Mouse (Mus musculus): Measurements from ENCODE around the gene Mrpl50. TPM values are rescaled to one million over a fixed set of nuclear protein-coding genes. Genes with fewer than 3 reads are reported as not detected.
A peak's percentile ranks its signal among the peaks of the same experiment; 100 is the strongest.
"Not testable (repeated sequence)": the region's sequence is repeated elsewhere in the genome, so short reads cannot be mapped to it uniquely, and the experiment has no call there.

Gene Mrpl50
- polyA plus RNA-seq, 1 experiment from 2014 or later = 93.6 TPM

- peak overlapping the region; percentile 42 for H3K4me2 ChIP-seq (replicated peaks; ENCODE audit: low read depth, low read length)
- peak overlapping the region; percentile 69 for H3K4me3 ChIP-seq (ENCODE audit: low read depth, low read length)
- H3K36me3 ChIP-seq (ENCODE audit: control insufficient read depth, insufficient read depth, low read length) = no peaks in the 10 kb centered on the region
- no peaks in the 10 kb centered on the region for H3K27me3 ChIP-seq (ENCODE audit: control insufficient read depth, insufficient read depth, low read length)
- H3K9ac ChIP-seq (replicated peaks; ENCODE audit: low read depth, low read length) = peak overlapping the region; percentile 34; the same call in 1 of the 2 replicates
- H3K9me3 ChIP-seq (ENCODE audit: control insufficient read depth, low read depth, low read length) = no peaks in the 10 kb centered on the region
- H3K27ac ChIP-seq (ENCODE audit: low read length) = peak overlapping the region; percentile 2; the same call in 1 of the 2 replicates
- WGBS = 1% methylated on average over 17 of the region's 17 CpGs
- ATAC-seq (ENCODE audit: insufficient number of reproducible peaks, insufficient read depth, low FRiP score, low read depth) = peak; percentile 72
- H3K4me1 ChIP-seq (ENCODE audit: control insufficient read depth, insufficient read depth, low read length) = peaks cover 5% of the 10 kb centered on the region; the same call in 1 of the 2 replicates
Measured at GRCm38 (mm10) chr4:49521346-49521745, 453 bp upstream of the Mrpl50 start.

- no peak overlapping the region for H3K27ac ChIP-seq (ENCODE audit: low read length)
- no peak for ATAC-seq (ENCODE audit: insufficient number of reproducible peaks, insufficient read depth, low FRiP score, low read depth)
- peak overlapping the region; percentile 46 for H3K4me2 ChIP-seq (replicated peaks; ENCODE audit: low read depth, low read length)
- WGBS = 75% methylated on average over 5 of the region's 5 CpGs
- no peaks in the 10 kb centered on the region for H3K9me3 ChIP-seq (ENCODE audit: control insufficient read depth, low read depth, low read length)
- peak overlapping the region; percentile 69; the same call in 1 of the 2 replicates for H3K4me3 ChIP-seq (ENCODE audit: low read depth, low read length)
- no peak overlapping the region for H3K9ac ChIP-seq (replicated peaks; ENCODE audit: low read depth, low read length)
- H3K36me3 ChIP-seq (ENCODE audit: control insufficient read depth, insufficient read depth, low read length) = peaks cover 2% of the 10 kb centered on the region; the same call in 1 of the 2 replicates
- H3K27me3 ChIP-seq (ENCODE audit: control insufficient read depth, insufficient read depth, low read length) = no peaks in the 10 kb centered on the region
- H3K4me1 ChIP-seq (ENCODE audit: control insufficient read depth, insufficient read depth, low read length) = peaks cover 5% of the 10 kb centered on the region; the same call in 1 of the 2 replicates
Measured at GRCm38 (mm10) chr4:49519476-49519875, 1.4 kb downstream of the Mrpl50 start.

GRCm38 (mm10) chr4:49514441-49514840 is 6.5 kb downstream of the Mrpl50 start:
- H3K9me3 ChIP-seq (ENCODE audit: control insufficient read depth, low read depth, low read length) = no peaks in the 10 kb centered on the region
- no peak overlapping the region for H3K4me3 ChIP-seq (ENCODE audit: low read depth, low read length)
- H3K27me3 ChIP-seq (ENCODE audit: control insufficient read depth, insufficient read depth, low read length) = no peaks in the 10 kb centered on the region
- no peak overlapping the region for H3K27ac ChIP-seq (ENCODE audit: low read length)
- no peak overlapping the region for H3K4me2 ChIP-seq (replicated peaks; ENCODE audit: low read depth, low read length)
- no peak overlapping the region for H3K9ac ChIP-seq (replicated peaks; ENCODE audit: low read depth, low read length)
- peaks cover 27% of the 10 kb centered on the region for H3K36me3 ChIP-seq (ENCODE audit: control insufficient read depth, insufficient read depth, low read length)
- no peaks in the 10 kb centered on the region for H3K4me1 ChIP-seq (ENCODE audit: control insufficient read depth, insufficient read depth, low read length)
- 96% methylated on average over 6 of the region's 6 CpGs for WGBS
- ATAC-seq (ENCODE audit: insufficient number of reproducible peaks, insufficient read depth, low FRiP score, low read depth) = no peak

GRCm38 (mm10) chr4:49512636-49513035 is 8.3 kb downstream of the Mrpl50 start:
- Histone ChIP-seq H3K4me3 (ENCODE audit: low read depth, low read length) (no peak overlapping the region), H3K9ac (replicated peaks; ENCODE audit: low read depth, low read length) (no peak overlapping the region), H3K36me3 (ENCODE audit: control insufficient read depth, insufficient read depth, low read length) (peaks cover 27% of the 10 kb centered on the region), H3K27me3 (ENCODE audit: control insufficient read depth, insufficient read depth, low read length) (no peaks in the 10 kb centered on the region), H3K4me1 (ENCODE audit: control insufficient read depth, insufficient read depth, low read length) (no peaks in the 10 kb centered on the region), H3K9me3 (ENCODE audit: control insufficient read depth, low read depth, low read length) (no peaks in the 10 kb centered on the region), H3K4me2 (replicated peaks; ENCODE audit: low read depth, low read length) (no peak overlapping the region), H3K27ac (ENCODE audit: low read length) (no peak overlapping the region)
- 91% methylated on average over 4 of the region's 4 CpGs for WGBS
- no peak for ATAC-seq (ENCODE audit: insufficient number of reproducible peaks, insufficient read depth, low FRiP score, low read depth)

GRCm38 (mm10) chr4:49510236-49510835 is 10.6 kb downstream of the Mrpl50 start:
- not testable (repeated sequence) for H3K9ac ChIP-seq (replicated peaks; ENCODE audit: low read depth, low read length); H3K4me2 ChIP-seq (replicated peaks; ENCODE audit: low read depth, low read length); H3K27me3 ChIP-seq (ENCODE audit: control insufficient read depth, insufficient read depth, low read length); ATAC-seq (ENCODE audit: insufficient number of reproducible peaks, insufficient read depth, low FRiP score, low read depth); H3K9me3 ChIP-seq (ENCODE audit: control insufficient read depth, low read depth, low read length); H3K4me3 ChIP-seq (ENCODE audit: low read depth, low read length); H3K4me1 ChIP-seq (ENCODE audit: control insufficient read depth, insufficient read depth, low read length); H3K27ac ChIP-seq (ENCODE audit: low read length)
- 64% methylated on average over 1 of the region's 1 CpGs for WGBS
- H3K36me3 ChIP-seq (ENCODE audit: control insufficient read depth, insufficient read depth, low read length) = peaks cover 27% of the 10 kb centered on the region

GRCm38 (mm10) chr4:49509183-49509582 is 11.7 kb downstream of the Mrpl50 start:
- H3K9ac ChIP-seq (replicated peaks; ENCODE audit: low read depth, low read length) = no peak overlapping the region
- 75% methylated on average over 2 of the region's 2 CpGs for WGBS
- no peaks in the 10 kb centered on the region for H3K27me3 ChIP-seq (ENCODE audit: control insufficient read depth, insufficient read depth, low read length)
- H3K9me3 ChIP-seq (ENCODE audit: control insufficient read depth, low read depth, low read length) = no peaks in the 10 kb centered on the region
- ATAC-seq (ENCODE audit: insufficient number of reproducible peaks, insufficient read depth, low FRiP score, low read depth) = no peak
- H3K4me1 ChIP-seq (ENCODE audit: control insufficient read depth, insufficient read depth, low read length) = no peaks in the 10 kb centered on the region
- H3K4me3 ChIP-seq (ENCODE audit: low read depth, low read length) = no peak overlapping the region
- H3K36me3 ChIP-seq (ENCODE audit: control insufficient read depth, insufficient read depth, low read length) = peaks cover 22% of the 10 kb centered on the region
- H3K27ac ChIP-seq (ENCODE audit: low read length) = no peak overlapping the region
- H3K4me2 ChIP-seq (replicated peaks; ENCODE audit: low read depth, low read length) = no peak overlapping the region

- WGBS = 61% methylated on average over 3 of the region's 3 CpGs
- Histone ChIP-seq H3K4me1 (ENCODE audit: control insufficient read depth, insufficient read depth, low read length) (no peaks in the 10 kb centered on the region), H3K9me3 (ENCODE audit: control insufficient read depth, low read depth, low read length) (no peaks in the 10 kb centered on the region), H3K4me3 (ENCODE audit: low read depth, low read length) (no peak within 1 kb of the TSS), H3K27me3 (ENCODE audit: control insufficient read depth, insufficient read depth, low read length) (no peaks in the 10 kb centered on the region), H3K4me2 (replicated peaks; ENCODE audit: low read depth, low read length) (no peak within 1 kb of the TSS), H3K9ac (replicated peaks; ENCODE audit: low read depth, low read length) (no peak within 1 kb of the TSS), H3K36me3 (ENCODE audit: control insufficient read depth, insufficient read depth, low read length) (peaks cover under 1% of the 10 kb centered on the region; the same call in 1 of the 2 replicates), H3K27ac (ENCODE audit: low read length) (no peak within 1 kb of the TSS)
- no peak for ATAC-seq (ENCODE audit: insufficient number of reproducible peaks, insufficient read depth, low FRiP score, low read depth)
Measured at GRCm38 (mm10) chr4:49506386-49506785, 14.5 kb downstream of the Mrpl50 start, which contains the start of gene Baat. Gene Baat, minus strand, starts transcription at chr4:49506557.

- H3K4me2 ChIP-seq (replicated peaks; ENCODE audit: low read depth, low read length) = no peak overlapping the region
- H3K36me3 ChIP-seq (ENCODE audit: control insufficient read depth, insufficient read depth, low read length) = no peaks in the 10 kb centered on the region
- no peaks in the 10 kb centered on the region for H3K9me3 ChIP-seq (ENCODE audit: control insufficient read depth, low read depth, low read length)
- H3K27me3 ChIP-seq (ENCODE audit: control insufficient read depth, insufficient read depth, low read length) = no peaks in the 10 kb centered on the region
- no peak overlapping the region for H3K9ac ChIP-seq (replicated peaks; ENCODE audit: low read depth, low read length)
- no peak for ATAC-seq (ENCODE audit: insufficient number of reproducible peaks, insufficient read depth, low FRiP score, low read depth)
- no peak overlapping the region for H3K27ac ChIP-seq (ENCODE audit: low read length)
- 92% methylated on average over 1 of the region's 1 CpGs for WGBS
- no peaks in the 10 kb centered on the region for H3K4me1 ChIP-seq (ENCODE audit: control insufficient read depth, insufficient read depth, low read length)
- no peak overlapping the region for H3K4me3 ChIP-seq (ENCODE audit: low read depth, low read length)
Measured at GRCm38 (mm10) chr4:49503563-49503962, 17.3 kb downstream of the Mrpl50 start.
